Mouse (Mus musculus) liver, embryonic 14.5 days (tissue): ENCODE results near the gene Map3k5. TPM values are rescaled to one million over a fixed set of nuclear protein-coding genes. Genes with fewer than 3 reads are reported as not detected.

Source experiments
- ATAC-seq: fragments of 200-750 bp; cut with Nextera tagmentation; 2 replicates; pipeline ENCODE4 v1.8.0; 2017; ENCODE audit warnings: moderate number of reproducible peaks, mild to moderate bottlenecking, moderate library complexity; ENCODE audit not compliant: insufficient read depth
- DNase-seq, 3 experiments: peaks; one replicate each; pipeline ENCODE4 v3.0.0-alpha.2; 2012 to 2013; ENCODE audit warnings: low read depth in 3 of 3, low spot score in 3 of 3
- H3K27ac ChIP-seq: fragments of 300-500 bp; sonication (generic); 2 replicates; pipeline ENCODE4 v1.5.1; 2014; ENCODE audit warnings: moderate library complexity, mild to moderate bottlenecking, control low read depth, inconsistent platforms
- H3K27me3 ChIP-seq: fragments of 300-500 bp; sonication (generic); 2 replicates; pipeline ENCODE4 v1.6.1; 2014; ENCODE audit warnings: mild to moderate bottlenecking, low read length, moderate library complexity; ENCODE audit not compliant: control insufficient read depth, insufficient read depth
- H3K36me3 ChIP-seq: fragments of 300-500 bp; sonication (generic); replicated peaks from 2 replicates; pipeline ENCODE4 v1.6.1; 2014; ENCODE audit warnings: low read depth; ENCODE audit not compliant: control insufficient read depth, insufficient read depth
- H3K4me1 ChIP-seq, 2 experiments: fragments of 200-500 bp in 1 of 2; fragments of 300-500 bp in 1 of 2; sonication (generic) in 1 of 2; replicated peaks; 2 replicates each; pipeline ENCODE4 v1.6.1; 2012 to 2014; ENCODE audit warnings: antibody characterized with exemption in 1 of 2, inconsistent platforms in 1 of 2, low read length in 1 of 2; ENCODE audit not compliant: control insufficient read depth in 2 of 2, insufficient read depth in 2 of 2
- H3K4me2 ChIP-seq: fragments of 300-500 bp; sonication (generic); 2 replicates; pipeline ENCODE4 v1.6.1; 2014; ENCODE audit warnings: low read depth, mild to moderate bottlenecking, control low read depth, moderate library complexity
- H3K4me3 ChIP-seq, 2 experiments: fragments of 200-500 bp in 1 of 2; fragments of 300-500 bp in 1 of 2; sonication (generic) in 1 of 2; 2 replicates each; pipeline ENCODE4 v1.5.1; 2012 to 2014; ENCODE audit warnings: low read depth in 2 of 2, low read length in 2 of 2, mild to moderate bottlenecking in 2 of 2, control low read depth in 1 of 2, inconsistent platforms in 1 of 2, moderate library complexity in 1 of 2; ENCODE audit not compliant: insufficient read depth in 1 of 2
- H3K9ac ChIP-seq: fragments of 300-500 bp; sonication (generic); replicated peaks from 2 replicates; pipeline ENCODE4 v1.6.1; 2014; ENCODE audit warnings: mild to moderate bottlenecking, control low read depth, moderate library complexity
- H3K9me3 ChIP-seq: fragments of 300-500 bp; sonication (generic); 2 replicates; pipeline ENCODE4 v1.6.1; 2016; ENCODE audit warnings: low read length, mixed read lengths; ENCODE audit not compliant: control insufficient read depth
- CTCF ChIP-seq: IDR thresholded peaks from 2 replicates; pipeline ENCODE4 v1.5.1; 2016; ENCODE audit warnings: antibody characterized with exemption, low read depth, control low read depth
- EP300 ChIP-seq: IDR thresholded peaks from 2 replicates; pipeline ENCODE4 v1.6.1; 2016; ENCODE audit warnings: antibody characterized with exemption, low read depth
- WGBS: fragments of 180-500 bp; shearing (Covaris S2); extraction: QIAGEN DNeasy Blood & Tissue Kit; methylation state at CpG from one replicate; pipeline ENCODE4 v1.1.7; 2014; ENCODE audit not compliant: insufficient replicate concordance; 5-methylcytosine and 5-hydroxymethylcytosine counted together
- polyA plus RNA-seq, 2 experiments: library from polyadenylated mRNA; depleted of rRNA in 1 of 2; stranded (reverse) in 1 of 2; unstranded in 1 of 2; fragments of >200 nt; fragmentation: Nextera tagmentation in 1 of 2; extraction: Ambion mirVana in 1 of 2; gene quantifications; 2 replicates each; pipeline versions ENCODE4 v1.2.1 to v1.2.3; 2012 to 2014

The Map3k5 gene
- polyA plus RNA-seq, 2 experiments = 1.0 to 1.1 TPM

DNA sequence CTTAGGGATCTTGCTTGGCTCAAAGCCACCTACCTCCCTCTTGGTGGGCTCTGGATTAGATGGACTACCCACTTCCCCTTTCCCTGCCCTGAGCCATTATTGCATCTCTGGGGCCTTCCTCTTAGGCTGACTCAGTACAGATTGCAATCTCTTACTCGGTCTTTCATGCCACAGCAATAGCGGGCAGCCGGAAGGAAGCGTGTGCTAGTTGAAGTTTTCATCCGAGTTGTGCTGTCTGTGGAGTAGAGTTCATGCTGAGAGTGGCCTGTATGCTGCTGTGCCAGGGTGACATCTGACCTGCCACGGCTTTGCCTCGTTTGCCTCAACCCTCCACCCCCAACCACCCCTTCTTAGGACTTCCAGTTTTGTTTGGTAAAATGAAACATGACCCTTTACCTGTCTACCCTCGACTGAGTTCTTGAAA is 5.0 kb downstream of the Map3k5 start:
- 10% methylated on average over 8 of the region's 8 CpGs for WGBS
- no peak overlapping the region for H3K9ac ChIP-seq
- DNase-seq (no peak), ATAC-seq (no peak)
- H3K27me3 ChIP-seq = peaks cover 13% of the 10 kb centered on the region
- no peak overlapping the region; the same call in 1 of the 2 replicates for H3K4me2 ChIP-seq
- H3K27ac ChIP-seq = no peak overlapping the region
- H3K4me1 ChIP-seq = peaks cover 0 to 11% of the 10 kb centered on the region in 2 experiments; a peak in 2 of 4 replicates
- H3K9me3 ChIP-seq = no peaks in the 10 kb centered on the region
- no peaks in the 10 kb centered on the region for H3K36me3 ChIP-seq
- no peak for TF ChIP-seq EP300
- TF ChIP-seq CTCF = no peak
- no peak overlapping the region for H3K4me3 ChIP-seq

DNA sequence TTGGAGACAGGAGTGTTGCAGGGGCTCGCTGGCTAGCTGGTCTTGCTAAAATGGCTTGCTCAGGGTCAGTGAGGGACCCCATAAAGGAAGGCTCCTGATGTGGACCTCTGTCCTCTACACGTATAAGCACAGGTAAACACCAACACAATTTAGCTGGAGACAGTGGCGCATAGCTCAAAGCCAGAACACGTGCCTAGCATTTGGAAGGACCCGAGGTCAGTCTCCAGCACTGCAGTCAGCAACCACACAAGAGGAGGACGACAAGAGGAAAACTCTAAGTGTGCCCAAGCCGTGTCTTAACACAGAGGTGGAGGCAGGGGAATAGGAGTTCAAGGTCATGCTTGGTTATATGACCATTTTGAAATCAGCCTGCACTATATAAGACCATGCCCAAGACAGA is 5.9 kb downstream of the Map3k5 start:
- Histone ChIP-seq H3K4me1 (peaks cover 0 to 11% of the 10 kb centered on the region in 2 experiments; a peak in 2 of 4 replicates), H3K9ac (no peak overlapping the region), H3K4me3 (no peak overlapping the region), H3K27ac (no peak overlapping the region), H3K4me2 (no peak overlapping the region), H3K9me3 (no peaks in the 10 kb centered on the region), H3K27me3 (peaks cover 5% of the 10 kb centered on the region), H3K36me3 (no peaks in the 10 kb centered on the region)
- WGBS = 68% methylated on average over 7 of the region's 7 CpGs
- TF ChIP-seq EP300 = no peak
- no peak for ATAC-seq
- DNase-seq = no peak

DNA sequence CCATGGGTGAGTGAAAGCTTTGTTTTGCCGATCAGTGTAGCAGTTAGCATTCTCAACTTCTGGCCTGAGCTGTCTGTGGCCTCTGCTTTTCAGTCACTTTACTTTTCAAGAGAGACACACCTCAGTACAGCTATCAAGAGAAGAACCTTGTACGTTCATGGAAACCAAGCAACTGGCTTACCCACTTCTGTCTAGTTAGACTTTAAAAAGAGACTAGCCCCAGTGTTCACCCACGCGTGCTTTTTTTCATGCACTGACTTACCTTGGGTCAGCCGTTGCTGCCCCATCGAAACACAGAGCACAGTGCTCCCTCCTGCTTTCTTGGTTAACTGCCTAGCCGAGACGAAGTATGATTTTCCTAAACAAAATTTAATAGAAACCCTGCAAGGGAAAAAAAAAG is 6.4 kb downstream of the Map3k5 start:
- Histone ChIP-seq H3K4me1 (peaks cover 0 to 11% of the 10 kb centered on the region in 2 experiments; a peak in 2 of 4 replicates), H3K4me3 (no peak overlapping the region), H3K9ac (no peak overlapping the region), H3K27me3 (no peaks in the 10 kb centered on the region; the same call in 1 of the 2 replicates), H3K4me2 (no peak overlapping the region), H3K9me3 (no peaks in the 10 kb centered on the region), H3K27ac (no peak overlapping the region), H3K36me3 (no peaks in the 10 kb centered on the region)
- WGBS = 49% methylated on average over 8 of the region's 8 CpGs
- ATAC-seq (no peak), DNase-seq (no peak)
- TF ChIP-seq EP300 (no peak), CTCF (no peak)

DNA sequence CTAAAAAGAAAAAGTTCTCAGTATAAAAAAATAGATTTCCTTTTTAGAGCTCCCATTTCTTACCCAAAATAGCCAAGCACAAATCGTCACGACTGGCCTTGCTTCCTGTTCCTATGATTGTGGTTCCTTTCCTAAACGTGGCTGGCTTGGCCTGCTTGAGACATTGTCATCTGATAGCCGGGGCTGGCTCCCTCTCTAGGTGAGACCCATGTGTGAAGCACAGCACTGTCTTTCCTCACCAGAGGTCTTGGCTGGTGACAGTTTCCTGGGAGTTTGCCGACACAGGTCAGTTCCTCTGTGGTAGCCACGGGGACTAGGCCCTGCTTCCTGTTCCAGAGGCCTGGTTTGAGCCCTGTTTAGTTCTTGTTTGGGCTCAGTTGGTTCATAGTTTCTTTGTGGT is 6.8 kb downstream of the Map3k5 start:
- peaks cover 0 to 11% of the 10 kb centered on the region in 2 experiments; a peak in 2 of 4 replicates for H3K4me1 ChIP-seq
- H3K27me3 ChIP-seq = no peaks in the 10 kb centered on the region
- WGBS = 10% methylated on average over 6 of the region's 6 CpGs
- no peak overlapping the region for H3K9ac ChIP-seq
- no peak for TF ChIP-seq EP300
- TF ChIP-seq CTCF = no peak
- H3K36me3 ChIP-seq = no peaks in the 10 kb centered on the region
- H3K9me3 ChIP-seq = no peaks in the 10 kb centered on the region
- H3K27ac ChIP-seq = no peak overlapping the region
- H3K4me3 ChIP-seq = no peak overlapping the region
- ATAC-seq (no peak), DNase-seq (no peak)
- no peak overlapping the region for H3K4me2 ChIP-seq

DNA sequence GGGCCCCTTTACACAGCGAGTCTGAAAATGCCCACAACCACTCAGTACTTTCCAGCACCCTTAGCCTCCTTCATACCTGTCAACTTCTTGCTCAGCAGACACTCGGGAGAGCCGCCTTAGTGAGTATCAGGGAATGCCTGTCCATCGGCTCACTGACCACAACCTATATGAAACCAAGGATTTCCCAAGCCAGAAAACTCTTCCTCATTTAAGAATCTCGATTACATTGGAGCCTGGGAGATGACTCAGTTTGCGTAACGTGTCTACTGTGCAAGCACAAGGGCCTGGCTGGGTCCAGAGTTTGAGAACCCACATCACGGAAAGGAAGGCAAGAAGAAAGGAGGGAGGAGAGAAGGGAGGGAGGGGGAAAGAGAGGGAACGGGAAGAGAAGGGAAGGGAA is 7.6 kb downstream of the Map3k5 start:
- Histone ChIP-seq H3K36me3 (no peaks in the 10 kb centered on the region), H3K27ac (no peak overlapping the region), H3K9me3 (no peaks in the 10 kb centered on the region), H3K9ac (no peak overlapping the region), H3K27me3 (no peaks in the 10 kb centered on the region), H3K4me2 (no peak overlapping the region), H3K4me1 (peaks cover 0 to 12% of the 10 kb centered on the region in 2 experiments; a peak in 2 of 4 replicates), H3K4me3 (no peak overlapping the region)
- no peak for ATAC-seq
- TF ChIP-seq CTCF = no peak
- 64% methylated on average over 9 of the region's 9 CpGs for WGBS
- DNase-seq = no peak
